Mouse (Mus musculus): ENCODE measurements around the gene Svep1. TPM values are rescaled to one million over a fixed set of nuclear protein-coding genes. Genes with fewer than 3 reads are reported as not detected.

Svep1 gene
- total and polyA plus RNA-seq, 3 experiments, result not detected

- no peaks in the 10 kb centered on the region for H3K4me1 ChIP-seq (ENCODE audit: control insufficient read depth in 1 of 2, insufficient read depth in 2 of 2, low read length in 2 of 2)
- no peak for DNase-seq (ENCODE audit: low read depth, low spot score)
- no peak for TF ChIP-seq E2F4 (IDR thresholded peaks at IDR 0.05; ENCODE audit: borderline replicate concordance, low read depth, low read length)
- TF ChIP-seq MAZ (IDR thresholded peaks at IDR 0.05; ENCODE audit: low read depth, low read length), result no peak
- H3K36me3 ChIP-seq (ENCODE audit: control insufficient read depth in 1 of 2, insufficient read depth in 2 of 2, low read length in 2 of 2), result no peaks in the 10 kb centered on the region
- H3K79me2 ChIP-seq (ENCODE audit: control insufficient read depth, insufficient read depth, low read length, poor library complexity), result no peaks in the 10 kb centered on the region
- H3K27ac ChIP-seq (ENCODE audit: control insufficient read depth, low read depth, low read length), result no peak overlapping the region
- H3K9ac ChIP-seq (ENCODE audit: control insufficient read depth, low read depth, low read length, poor library complexity, severe bottlenecking), result no peak overlapping the region
- H3K27me3 ChIP-seq (ENCODE audit: control insufficient read depth in 1 of 2, insufficient read depth in 2 of 2, low read length in 2 of 2), result no peaks in the 10 kb centered on the region; a peak in 1 of 4 replicates
- H3K4me3 ChIP-seq (ENCODE audit: control insufficient read depth in 1 of 2, insufficient read depth in 1 of 2, low read depth in 2 of 2, low read length in 2 of 2), result no peak overlapping the region
- no peaks in the 10 kb centered on the region for H3K9me3 ChIP-seq (replicated peaks; ENCODE audit: insufficient read depth, low read length)
These were observed 133.8 kb downstream of the Svep1 start for GRCm38 (mm10) chr4:58072888-58073287.

DNA sequence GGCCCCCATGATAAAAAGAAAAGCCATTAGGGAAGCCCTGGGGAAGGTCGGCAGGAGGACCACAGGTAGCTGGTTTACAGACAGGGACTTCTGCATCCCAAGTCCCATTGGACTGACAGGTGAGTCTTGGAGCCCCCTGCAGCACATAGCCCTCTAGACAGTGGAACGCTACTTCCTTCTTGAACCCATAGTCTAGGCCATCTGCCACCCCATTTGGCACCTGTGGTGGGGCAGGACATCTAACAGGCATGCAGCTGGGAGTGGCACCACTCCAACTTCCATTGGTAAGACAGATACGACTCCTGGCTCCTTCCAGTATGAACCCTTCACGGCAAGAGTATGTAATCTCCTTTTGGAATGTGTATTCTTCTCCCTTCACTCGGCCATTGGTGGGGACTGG, 137.8 kb downstream of the Svep1 start:
- DNase-seq (ENCODE audit: low read depth, low spot score), result no peak
- H3K9me3 ChIP-seq (replicated peaks; ENCODE audit: insufficient read depth, low read length), result no peaks in the 10 kb centered on the region
- no peak overlapping the region for H3K27ac ChIP-seq (ENCODE audit: control insufficient read depth, low read depth, low read length)
- no peaks in the 10 kb centered on the region for H3K36me3 ChIP-seq (ENCODE audit: control insufficient read depth in 1 of 2, insufficient read depth in 2 of 2, low read length in 2 of 2)
- H3K27me3 ChIP-seq (ENCODE audit: control insufficient read depth in 1 of 2, insufficient read depth in 2 of 2, low read length in 2 of 2), result no peaks in the 10 kb centered on the region
- TF ChIP-seq MAZ (IDR thresholded peaks at IDR 0.05; ENCODE audit: low read depth, low read length) (no peak), RCOR1 (IDR thresholded peaks at IDR 0.05; ENCODE audit: low read depth, low read length) (no peak), JUND (IDR thresholded peaks at IDR 0.05; ENCODE audit: low read depth, low read length) (no peak), TCF12 (IDR thresholded peaks at IDR 0.05; ENCODE audit: low read depth, low read length) (no peak), MYC (IDR thresholded peaks at IDR 0.05; ENCODE audit: low read depth, low read length) (no peak), MYB (IDR thresholded peaks at IDR 0.05; ENCODE audit: low read depth, low read length) (no peak), MEF2A (IDR thresholded peaks at IDR 0.05; ENCODE audit: extremely low read depth, insufficient replicate concordance, low read depth, low read length, poor library complexity, severe bottlenecking) (no peak), MXI1 (IDR thresholded peaks at IDR 0.05; ENCODE audit: low read depth, low read length) (no peak), TAL1 (IDR thresholded peaks at IDR 0.05; ENCODE audit: low read length) (no peak), ZKSCAN1 (IDR thresholded peaks at IDR 0.05; ENCODE audit: low read depth, low read length) (no peak)
- no peak overlapping the region for H3K4me3 ChIP-seq (ENCODE audit: control insufficient read depth in 1 of 2, insufficient read depth in 1 of 2, low read depth in 2 of 2, low read length in 2 of 2)
- H3K79me2 ChIP-seq (ENCODE audit: control insufficient read depth, insufficient read depth, low read length, poor library complexity), result no peaks in the 10 kb centered on the region
- H3K4me1 ChIP-seq (ENCODE audit: control insufficient read depth in 1 of 2, insufficient read depth in 2 of 2, low read length in 2 of 2), result no peaks in the 10 kb centered on the region
- H3K9ac ChIP-seq (ENCODE audit: control insufficient read depth, low read depth, low read length, poor library complexity, severe bottlenecking), result no peak overlapping the region

DNA sequence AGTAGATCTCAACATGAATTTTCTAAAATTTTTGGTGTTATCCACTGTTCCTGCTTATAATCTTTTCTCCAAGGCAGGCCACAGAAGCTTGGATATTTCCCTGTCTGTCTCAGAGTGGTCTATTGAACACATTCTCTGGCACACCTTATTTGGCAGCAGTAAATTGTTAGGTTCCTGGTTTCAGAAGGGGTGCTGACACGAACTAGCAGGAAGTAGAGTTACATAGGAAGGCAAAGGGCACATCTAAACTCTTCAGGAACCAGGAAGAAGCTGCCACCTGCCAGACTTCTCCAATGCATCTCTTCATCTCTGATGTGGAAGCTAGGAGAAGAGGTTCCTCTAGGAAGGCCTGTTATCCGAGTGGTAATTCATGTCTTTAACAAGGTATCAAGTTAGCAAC, 141.9 kb downstream of the Svep1 start:
- Histone ChIP-seq H3K27ac (ENCODE audit: control insufficient read depth, low read depth, low read length) (no peak overlapping the region), H3K9ac (ENCODE audit: control insufficient read depth, low read depth, low read length, poor library complexity, severe bottlenecking) (no peak overlapping the region), H3K4me3 (ENCODE audit: control insufficient read depth in 1 of 2, insufficient read depth in 1 of 2, low read depth in 2 of 2, low read length in 2 of 2) (no peak overlapping the region), H3K79me2 (ENCODE audit: control insufficient read depth, insufficient read depth, low read length, poor library complexity) (no peaks in the 10 kb centered on the region), H3K36me3 (ENCODE audit: control insufficient read depth in 1 of 2, insufficient read depth in 2 of 2, low read length in 2 of 2) (no peaks in the 10 kb centered on the region), H3K27me3 (ENCODE audit: control insufficient read depth in 1 of 2, insufficient read depth in 2 of 2, low read length in 2 of 2) (peaks cover 0 to 2% of the 10 kb centered on the region in 2 experiments; a peak in 1 of 4 replicates), H3K4me1 (ENCODE audit: control insufficient read depth in 1 of 2, insufficient read depth in 2 of 2, low read length in 2 of 2) (no peaks in the 10 kb centered on the region), H3K9me3 (replicated peaks; ENCODE audit: insufficient read depth, low read length) (no peaks in the 10 kb centered on the region)
- TF ChIP-seq TBP (IDR thresholded peaks at IDR 0.05; ENCODE audit: low read depth, low read length) (no peak), SMC3 (IDR thresholded peaks at IDR 0.05; ENCODE audit: low read depth, low read length) (no peak), KAT2A (conservative IDR thresholded peaks at IDR 0.05; ENCODE audit: low read depth, low read length) (no peak), TAL1 (IDR thresholded peaks at IDR 0.05; ENCODE audit: low read length) (no peak), ZMIZ1 (IDR thresholded peaks at IDR 0.05; ENCODE audit: low read depth, low read length) (no peak), POLR2A (IDR thresholded peaks at IDR 0.05; ENCODE audit: control insufficient read depth in 1 of 2, insufficient read depth in 1 of 2, low read depth in 1 of 2, low read length in 2 of 2, poor library complexity in 1 of 2) (no peak), RAD21 (IDR thresholded peaks at IDR 0.05; ENCODE audit: low read depth, low read length) (no peak), SIN3A (IDR thresholded peaks at IDR 0.05; ENCODE audit: low read length) (no peak), ZKSCAN1 (IDR thresholded peaks at IDR 0.05; ENCODE audit: low read depth, low read length) (no peak), ZNF384 (IDR thresholded peaks at IDR 0.05; ENCODE audit: low read depth, low read length) (no peak)
- DNase-seq (ENCODE audit: low read depth, low spot score), result no peak

All from MEL (cell line).